Mouse (Mus musculus): ENCODE results near the gene Lgr4. TPM values are rescaled to one million over a fixed set of nuclear protein-coding genes. Genes with fewer than 3 reads are reported as not detected.
A peak's percentile ranks its signal among the peaks of the same experiment; 100 is the strongest.
"Not testable (repeated sequence)": the region's sequence is repeated elsewhere in the genome, so short reads cannot be mapped to it uniquely, and the experiment has no call there.

Gene Lgr4
- 0.94 and 1.3 TPM in 2 replicates for total RNA-seq (2015)
- 0.73 and 0.88 TPM in 2 replicates for total RNA-seq (2017)

GRCm38 (mm10) chr2:109917496-109918413 is at the start of gene Lgr4:
Gene Lgr4, plus strand, starts transcription at chr2:109917647.
- peak; percentile 91 for ATAC-seq (ENCODE audit: poor library complexity, severe bottlenecking)

GRCm38 (mm10) chr2:109879429-109879828 is 38.0 kb upstream of the Lgr4 start:
- ATAC-seq (ENCODE audit: poor library complexity, severe bottlenecking), result not testable (repeated sequence)

GRCm38 (mm10) chr2:109881111-109881510 is 36.3 kb upstream of the Lgr4 start:
- no peak for ATAC-seq (ENCODE audit: poor library complexity, severe bottlenecking)

GRCm38 (mm10) chr2:109881625-109882024 is 35.8 kb upstream of the Lgr4 start:
- ATAC-seq (ENCODE audit: poor library complexity, severe bottlenecking), result no peak

GRCm38 (mm10) chr2:109884106-109884505 is 33.3 kb upstream of the Lgr4 start:
- ATAC-seq (ENCODE audit: poor library complexity, severe bottlenecking), result no peak

- no peak for ATAC-seq (ENCODE audit: poor library complexity, severe bottlenecking)
Observed at GRCm38 (mm10) chr2:109884507-109884906, 32.9 kb upstream of the Lgr4 start.

- ATAC-seq (ENCODE audit: poor library complexity, severe bottlenecking), result no peak
Observed at GRCm38 (mm10) chr2:109890068-109890467, 27.4 kb upstream of the Lgr4 start.

- ATAC-seq (ENCODE audit: poor library complexity, severe bottlenecking), result peak; percentile 95
Observed at GRCm38 (mm10) chr2:109890597-109890996, 26.9 kb upstream of the Lgr4 start, which contains the start of gene Lin7c. Gene Lin7c, plus strand, starts transcription at chr2:109890853.

- ATAC-seq (ENCODE audit: poor library complexity, severe bottlenecking), result peak; percentile 38
Observed at GRCm38 (mm10) chr2:109891031-109891430, 26.4 kb upstream of the Lgr4 start.

GRCm38 (mm10) chr2:109891471-109891870 is 26.0 kb upstream of the Lgr4 start:
- ATAC-seq (ENCODE audit: poor library complexity, severe bottlenecking), result no peak

- ATAC-seq (ENCODE audit: poor library complexity, severe bottlenecking), result peak; percentile 56
Observed at GRCm38 (mm10) chr2:109896311-109896710, 21.1 kb upstream of the Lgr4 start.

GRCm38 (mm10) chr2:109902869-109903268 is 14.6 kb upstream of the Lgr4 start:
- no peak for ATAC-seq (ENCODE audit: poor library complexity, severe bottlenecking)

GRCm38 (mm10) chr2:109904171-109904821 is 13.2 kb upstream of the Lgr4 start:
- ATAC-seq (ENCODE audit: poor library complexity, severe bottlenecking), result peak; percentile 100

- ATAC-seq (ENCODE audit: poor library complexity, severe bottlenecking), result no peak
Observed at GRCm38 (mm10) chr2:109909122-109909521, 8.3 kb upstream of the Lgr4 start.

- no peak for ATAC-seq (ENCODE audit: poor library complexity, severe bottlenecking)
Observed at GRCm38 (mm10) chr2:109912216-109912615, 5.2 kb upstream of the Lgr4 start.

GRCm38 (mm10) chr2:109912766-109913165 is 4.7 kb upstream of the Lgr4 start:
- no peak for ATAC-seq (ENCODE audit: poor library complexity, severe bottlenecking)

GRCm38 (mm10) chr2:109913241-109913640 is 4.2 kb upstream of the Lgr4 start:
- ATAC-seq (ENCODE audit: poor library complexity, severe bottlenecking), result no peak

- no peak for ATAC-seq (ENCODE audit: poor library complexity, severe bottlenecking)
Observed at GRCm38 (mm10) chr2:109914601-109915000, 2.8 kb upstream of the Lgr4 start.

GRCm38 (mm10) chr2:109916782-109917495 is 508 bp upstream of the Lgr4 start:
- ATAC-seq (ENCODE audit: poor library complexity, severe bottlenecking), result no peak

GRCm38 (mm10) chr2:109918592-109919262 is 1.3 kb downstream of the Lgr4 start:
- no peak for ATAC-seq (ENCODE audit: poor library complexity, severe bottlenecking)

- no peak for ATAC-seq (ENCODE audit: poor library complexity, severe bottlenecking)
Observed at GRCm38 (mm10) chr2:109920471-109920870, 3.0 kb downstream of the Lgr4 start.

Measured in megakaryocyte, adult 5-6 weeks (primary cell).